Mouse (Mus musculus): ENCODE data around the gene Gm20388. TPM values are rescaled to one million over a fixed set of nuclear protein-coding genes. Genes with fewer than 3 reads are reported as not detected.
A peak's percentile ranks its signal among the peaks of the same experiment; 100 is the strongest.

The Gm20388 gene
- polyA plus RNA-seq, 1 experiment from 2014 or later: not detected

DNA sequence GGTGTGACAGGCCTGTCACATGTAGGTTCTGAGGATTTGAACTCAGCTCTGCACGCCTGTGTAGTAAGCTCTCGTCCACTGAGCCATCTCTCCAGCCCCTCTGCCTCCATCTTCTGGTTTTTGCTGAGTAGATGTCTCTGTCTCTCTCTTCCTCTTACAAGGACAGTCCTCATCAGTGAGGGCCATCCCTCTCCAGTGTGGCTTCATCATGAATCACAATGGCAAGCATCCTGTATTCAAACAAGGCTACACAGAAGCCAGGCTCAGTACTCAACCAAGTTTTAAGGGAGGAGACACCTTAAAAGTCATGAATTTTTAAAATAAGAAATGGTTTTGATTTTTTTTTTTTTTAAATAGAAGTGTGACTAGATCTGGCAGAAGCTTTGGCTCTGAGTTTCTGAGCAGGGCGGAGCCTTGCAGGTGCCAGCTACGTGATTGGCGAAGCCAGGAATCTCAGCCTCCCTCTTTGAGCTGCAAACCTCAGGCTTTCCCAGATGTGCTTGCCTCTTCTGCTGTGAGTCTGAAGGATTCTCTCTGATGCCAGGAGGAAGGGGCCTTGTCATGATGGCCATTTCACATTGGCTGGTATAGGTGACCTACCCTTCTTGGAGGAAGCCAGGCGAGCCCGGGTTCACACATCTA lies 2206.2 kb downstream of the Gm20388 start:
- no peak for TF ChIP-seq CTCF (IDR thresholded peaks at IDR 0.05; ENCODE audit: low read depth)
- no peak overlapping the region for H3K4me2 ChIP-seq (replicated peaks; ENCODE audit: low read depth)
- H3K27ac ChIP-seq (ENCODE audit: low read depth, low read length): no peak overlapping the region
- H3K4me1 ChIP-seq (replicated peaks; ENCODE audit: control insufficient read depth, insufficient read depth, low read length): no peaks in the 10 kb centered on the region
- H3K9ac ChIP-seq (ENCODE audit: low read depth, low read length): no peak overlapping the region
- WGBS: 87% methylated on average over 7 of the region's 7 CpGs
- H3K4me3 ChIP-seq (ENCODE audit: low read depth, low read length): no peak overlapping the region
- H3K27me3 ChIP-seq (replicated peaks; ENCODE audit: control insufficient read depth, insufficient read depth, low read length): no peaks in the 10 kb centered on the region
- no peaks in the 10 kb centered on the region for H3K36me3 ChIP-seq (ENCODE audit: control insufficient read depth, insufficient read depth)
- ATAC-seq: no peak
- H3K9me3 ChIP-seq (ENCODE audit: control insufficient read depth): no peaks in the 10 kb centered on the region

DNA sequence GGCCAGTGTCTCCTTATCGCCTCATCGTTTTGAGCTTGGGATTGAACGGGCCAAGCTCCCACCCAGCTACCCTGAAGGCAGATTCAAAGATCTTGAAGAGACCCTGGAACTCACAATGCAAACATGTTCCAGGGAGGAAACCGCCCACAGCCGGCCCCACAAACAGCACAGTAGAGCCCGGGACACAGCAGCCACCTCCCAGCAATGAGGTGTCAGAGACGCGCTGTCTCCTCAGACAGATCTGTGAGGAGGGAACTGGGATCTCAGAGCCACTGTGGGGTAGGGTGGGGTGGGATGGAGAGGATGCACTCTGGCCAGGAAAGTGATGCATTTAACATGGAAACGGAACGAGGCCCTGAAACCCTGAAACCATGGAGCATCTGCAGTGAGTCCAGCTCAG lies 2207.5 kb downstream of the Gm20388 start:
- no peaks in the 10 kb centered on the region for H3K9me3 ChIP-seq (ENCODE audit: control insufficient read depth)
- ATAC-seq: no peak
- no peaks in the 10 kb centered on the region for H3K36me3 ChIP-seq (ENCODE audit: control insufficient read depth, insufficient read depth)
- H3K4me1 ChIP-seq (replicated peaks; ENCODE audit: control insufficient read depth, insufficient read depth, low read length): no peaks in the 10 kb centered on the region
- no peak overlapping the region for H3K4me2 ChIP-seq (replicated peaks; ENCODE audit: low read depth)
- no peak overlapping the region for H3K27ac ChIP-seq (ENCODE audit: low read depth, low read length)
- WGBS: 67% methylated on average over 10 of the region's 10 CpGs
- no peak overlapping the region for H3K9ac ChIP-seq (ENCODE audit: low read depth, low read length)
- no peaks in the 10 kb centered on the region for H3K27me3 ChIP-seq (replicated peaks; ENCODE audit: control insufficient read depth, insufficient read depth, low read length)
- H3K4me3 ChIP-seq (ENCODE audit: low read depth, low read length): no peak overlapping the region
- TF ChIP-seq CTCF (IDR thresholded peaks at IDR 0.05; ENCODE audit: low read depth): no peak

DNA sequence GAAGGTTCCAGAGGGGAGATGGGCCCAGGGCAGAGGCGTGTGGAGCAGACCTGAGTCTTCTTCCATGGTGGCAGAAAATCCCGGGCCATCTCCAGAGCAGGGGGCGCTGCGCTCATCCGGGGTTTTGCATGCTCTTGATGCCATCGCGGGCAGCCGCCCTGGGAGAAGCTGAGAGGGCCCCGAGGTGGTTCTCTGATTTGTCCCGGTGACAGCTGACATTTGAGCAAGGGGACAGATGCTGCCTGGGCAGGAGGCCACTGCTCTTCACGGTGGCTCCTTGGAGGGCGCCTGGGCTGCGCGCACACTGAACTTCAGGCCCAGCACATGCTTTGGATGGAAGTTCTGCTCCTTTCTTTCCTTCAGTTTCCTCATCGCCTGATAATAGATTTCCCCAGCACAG lies 2207.9 kb downstream of the Gm20388 start:
- H3K27ac ChIP-seq (ENCODE audit: low read depth, low read length): no peak overlapping the region
- ATAC-seq: no peak
- whole genome bisulfite sequencing: 81% methylated on average over 15 of the region's 15 CpGs

DNA sequence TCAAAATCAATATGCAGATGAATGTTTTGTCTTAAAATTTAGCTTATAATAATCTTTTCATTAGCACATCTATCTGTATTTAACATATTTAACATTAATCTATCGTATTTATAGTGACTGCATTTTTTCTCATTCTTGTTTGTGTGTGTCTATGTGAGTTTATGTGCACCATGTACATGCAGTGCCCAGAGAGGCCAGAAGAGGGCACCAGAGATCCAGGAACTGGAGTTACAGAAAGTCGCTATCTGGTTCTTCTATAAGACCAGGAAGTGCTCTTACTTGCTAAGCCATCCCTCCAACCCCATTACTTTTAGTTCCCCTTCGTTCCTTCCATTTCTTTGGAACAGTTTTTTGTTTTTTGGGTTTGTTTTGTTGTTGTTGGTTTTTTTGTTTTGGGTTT lies 2213.7 kb downstream of the Gm20388 start:
- WGBS: 92% methylated on average over 3 of the region's 3 CpGs
- no peak overlapping the region for H3K9ac ChIP-seq (ENCODE audit: low read depth, low read length)
- H3K27ac ChIP-seq (ENCODE audit: low read depth, low read length): no peak overlapping the region
- TF ChIP-seq CTCF (IDR thresholded peaks at IDR 0.05; ENCODE audit: low read depth): peak; percentile 56
- no peaks in the 10 kb centered on the region for H3K9me3 ChIP-seq (ENCODE audit: control insufficient read depth)
- H3K36me3 ChIP-seq (ENCODE audit: control insufficient read depth, insufficient read depth): no peaks in the 10 kb centered on the region
- no peak for ATAC-seq
- no peak overlapping the region for H3K4me2 ChIP-seq (replicated peaks; ENCODE audit: low read depth)
- no peaks in the 10 kb centered on the region for H3K4me1 ChIP-seq (replicated peaks; ENCODE audit: control insufficient read depth, insufficient read depth, low read length)
- H3K27me3 ChIP-seq (replicated peaks; ENCODE audit: control insufficient read depth, insufficient read depth, low read length): no peaks in the 10 kb centered on the region
- no peak overlapping the region for H3K4me3 ChIP-seq (ENCODE audit: low read depth, low read length)

More for the DNA sequence above, 2207.9 kb downstream of the Gm20388 start:
- no peak for TF ChIP-seq CTCF (IDR thresholded peaks at IDR 0.05; ENCODE audit: low read depth)
- no peaks in the 10 kb centered on the region for H3K9me3 ChIP-seq (ENCODE audit: control insufficient read depth)
- no peak overlapping the region for H3K9ac ChIP-seq (ENCODE audit: low read depth, low read length)
- H3K4me1 ChIP-seq (replicated peaks; ENCODE audit: control insufficient read depth, insufficient read depth, low read length): no peaks in the 10 kb centered on the region
- H3K36me3 ChIP-seq (ENCODE audit: control insufficient read depth, insufficient read depth): no peaks in the 10 kb centered on the region
- H3K27me3 ChIP-seq (replicated peaks; ENCODE audit: control insufficient read depth, insufficient read depth, low read length): no peaks in the 10 kb centered on the region
- no peak overlapping the region for H3K4me2 ChIP-seq (replicated peaks; ENCODE audit: low read depth)
- no peak overlapping the region for H3K4me3 ChIP-seq (ENCODE audit: low read depth, low read length)

DNA sequence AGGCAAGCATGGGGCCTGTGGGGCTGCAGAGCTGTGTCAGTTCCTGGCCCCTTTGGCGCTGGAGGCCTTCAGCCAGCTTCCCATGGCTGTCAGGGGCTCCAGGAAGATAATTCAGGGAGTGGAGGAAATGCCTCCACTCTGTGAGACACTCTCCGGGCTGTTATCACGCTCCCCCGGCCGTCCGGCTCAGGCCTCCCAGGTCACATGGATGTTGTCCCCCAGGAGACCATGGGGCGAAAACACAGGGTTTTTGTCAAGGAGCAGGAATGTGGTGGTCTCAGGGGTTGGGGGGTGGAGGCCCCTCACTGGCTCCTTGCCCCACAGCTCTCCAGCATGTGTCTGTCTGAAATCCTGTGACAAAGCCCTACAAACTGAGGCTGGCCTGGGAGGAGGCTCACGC lies 2216.0 kb downstream of the Gm20388 start:
- no peak overlapping the region for H3K27ac ChIP-seq (ENCODE audit: low read depth, low read length)
- no peak overlapping the region for H3K4me3 ChIP-seq (ENCODE audit: low read depth, low read length)
- H3K4me2 ChIP-seq (replicated peaks; ENCODE audit: low read depth): no peak overlapping the region
- H3K9ac ChIP-seq (ENCODE audit: low read depth, low read length): no peak overlapping the region
- no peaks in the 10 kb centered on the region for H3K27me3 ChIP-seq (replicated peaks; ENCODE audit: control insufficient read depth, insufficient read depth, low read length)
- no peak for ATAC-seq
- WGBS: 60% methylated on average over 8 of the region's 8 CpGs
- no peaks in the 10 kb centered on the region for H3K36me3 ChIP-seq (ENCODE audit: control insufficient read depth, insufficient read depth)
- H3K9me3 ChIP-seq (ENCODE audit: control insufficient read depth): no peaks in the 10 kb centered on the region
- no peak for TF ChIP-seq CTCF (IDR thresholded peaks at IDR 0.05; ENCODE audit: low read depth)
- no peaks in the 10 kb centered on the region for H3K4me1 ChIP-seq (replicated peaks; ENCODE audit: control insufficient read depth, insufficient read depth, low read length)

DNA sequence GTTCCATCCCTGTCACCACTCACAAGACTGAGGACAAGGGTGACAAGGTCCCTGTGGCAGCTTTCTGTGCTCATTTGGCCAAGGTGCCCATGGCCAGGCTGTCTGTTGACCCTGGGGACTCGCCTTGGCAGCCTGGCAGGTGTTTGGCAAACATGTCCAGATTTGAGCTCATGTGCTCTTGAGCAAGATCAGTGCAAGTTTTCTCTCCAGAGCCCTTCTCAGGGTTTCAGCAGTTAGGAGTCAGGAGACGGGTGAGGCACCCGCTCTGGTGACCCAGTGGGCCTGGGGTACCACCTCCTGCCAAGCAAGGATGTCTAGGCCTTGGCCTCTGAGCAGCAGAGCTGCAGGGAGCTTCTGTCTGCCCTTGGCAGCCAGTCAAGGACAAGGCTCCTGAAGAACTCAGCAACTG lies 2223.5 kb downstream of the Gm20388 start:
- WGBS: 84% methylated on average over 3 of the region's 3 CpGs

DNA sequence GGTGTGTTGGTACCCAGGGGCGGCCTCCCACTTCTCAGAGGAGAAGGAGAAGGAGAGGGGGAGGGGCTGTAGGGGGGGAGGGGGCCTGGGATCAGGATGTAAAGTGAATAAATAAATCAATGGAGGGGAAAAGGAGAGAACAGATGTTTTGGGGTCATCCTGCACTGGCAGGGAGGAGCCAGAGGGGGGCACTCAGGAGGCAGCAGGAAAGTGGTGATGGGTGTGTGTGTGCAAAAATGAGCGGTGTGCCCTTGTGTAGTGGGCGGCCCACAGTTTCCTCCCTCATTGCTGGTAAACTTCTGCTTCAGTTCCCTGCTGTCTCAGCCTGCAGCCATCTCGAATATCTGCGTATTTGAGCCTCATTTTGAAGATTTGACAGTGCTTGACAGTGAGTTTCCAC lies 2224.9 kb downstream of the Gm20388 start:
- Histone ChIP-seq H3K4me1 (replicated peaks; ENCODE audit: control insufficient read depth, insufficient read depth, low read length) (no peaks in the 10 kb centered on the region), H3K27ac (ENCODE audit: low read depth, low read length) (no peak overlapping the region), H3K9ac (ENCODE audit: low read depth, low read length) (no peak overlapping the region), H3K4me2 (replicated peaks; ENCODE audit: low read depth) (no peak overlapping the region), H3K9me3 (ENCODE audit: control insufficient read depth) (no peaks in the 10 kb centered on the region), H3K36me3 (ENCODE audit: control insufficient read depth, insufficient read depth) (no peaks in the 10 kb centered on the region), H3K4me3 (ENCODE audit: low read depth, low read length) (no peak overlapping the region), H3K27me3 (replicated peaks; ENCODE audit: control insufficient read depth, insufficient read depth, low read length) (no peaks in the 10 kb centered on the region)
- ATAC-seq: no peak
- WGBS: 60% methylated on average over 5 of the region's 5 CpGs
- peak; percentile 41 for TF ChIP-seq CTCF (IDR thresholded peaks at IDR 0.05; ENCODE audit: low read depth)

More for the DNA sequence above, 2223.5 kb downstream of the Gm20388 start:
- no peaks in the 10 kb centered on the region for H3K9me3 ChIP-seq (ENCODE audit: control insufficient read depth)
- no peak overlapping the region for H3K9ac ChIP-seq (ENCODE audit: low read depth, low read length)
- TF ChIP-seq CTCF (IDR thresholded peaks at IDR 0.05; ENCODE audit: low read depth): no peak
- no peak overlapping the region for H3K4me3 ChIP-seq (ENCODE audit: low read depth, low read length)
- no peaks in the 10 kb centered on the region for H3K4me1 ChIP-seq (replicated peaks; ENCODE audit: control insufficient read depth, insufficient read depth, low read length)
- H3K36me3 ChIP-seq (ENCODE audit: control insufficient read depth, insufficient read depth): no peaks in the 10 kb centered on the region
- no peak overlapping the region for H3K4me2 ChIP-seq (replicated peaks; ENCODE audit: low read depth)
- H3K27ac ChIP-seq (ENCODE audit: low read depth, low read length): no peak overlapping the region
- H3K27me3 ChIP-seq (replicated peaks; ENCODE audit: control insufficient read depth, insufficient read depth, low read length): no peaks in the 10 kb centered on the region
- ATAC-seq: no peak
